Mouse (Mus musculus) heart, postnatal 25 days (tissue): ENCODE results near the gene Unc13d. TPM values are rescaled to one million over a fixed set of nuclear protein-coding genes. Genes with fewer than 3 reads are reported as not detected.

Experiments used
- DNase-seq: peaks from one replicate; pipeline ENCODE4 v3.0.0; 2022; ENCODE audit warnings: low spot score
- intact Hi-C: fragments of 180-260 bp; cut with DNase I; formaldehyde crosslinking; loops from one replicate; pipeline ENCODE4 v1.15.1; 2025
- total RNA-seq, 2 experiments: library from RNA; stranded (reverse); gene quantifications; 2 replicates each; pipeline ENCODE4 v1.2.3; 2021

Unc13d gene
- total RNA-seq, 2 experiments from 2014 or later, result 0.75 to 1.0 TPM

DNA sequence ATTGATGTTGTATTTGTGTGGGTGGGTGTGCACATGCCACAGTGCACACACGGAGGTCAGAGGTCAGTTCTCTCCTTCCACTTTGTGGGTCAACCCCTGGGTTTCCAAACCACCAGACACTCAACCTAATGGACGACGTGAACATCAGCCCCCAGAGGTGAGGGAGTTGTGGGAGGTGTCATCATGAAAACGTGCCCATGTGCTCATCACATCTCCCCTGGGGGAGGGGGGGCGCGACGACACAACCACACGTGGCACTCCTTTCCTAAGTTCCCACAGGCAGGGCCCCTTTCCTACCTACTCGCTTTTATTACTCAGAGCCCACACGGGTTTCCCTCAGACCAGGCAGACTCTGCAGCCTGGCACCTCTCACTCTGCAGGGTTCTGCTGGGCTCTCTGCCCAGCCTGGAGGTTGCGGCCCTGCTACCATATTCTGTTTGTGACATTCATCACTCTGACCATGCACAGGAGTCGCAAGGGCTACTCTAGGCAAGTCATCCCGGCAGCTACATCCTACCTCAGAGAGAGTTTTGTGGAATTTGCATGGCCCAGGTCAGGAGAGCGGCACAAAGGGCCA, 5.4 kb upstream of the Unc13d start:
- intact Hi-C loops, result loop anchor here (5.0 kb wide), 1 partner anchor 41 kb away; no protein-coding TSS in a partner anchor
- DNase-seq, result no peak

- intact Hi-C loops, result loop anchor here (5.0 kb wide), 1 partner anchor 39 kb away; no protein-coding TSS in a partner anchor
- DNase-seq, result no peak
Observed at GRCm38 (mm10) chr11:116081081-116081480, 3.3 kb upstream of the Unc13d start.

DNA sequence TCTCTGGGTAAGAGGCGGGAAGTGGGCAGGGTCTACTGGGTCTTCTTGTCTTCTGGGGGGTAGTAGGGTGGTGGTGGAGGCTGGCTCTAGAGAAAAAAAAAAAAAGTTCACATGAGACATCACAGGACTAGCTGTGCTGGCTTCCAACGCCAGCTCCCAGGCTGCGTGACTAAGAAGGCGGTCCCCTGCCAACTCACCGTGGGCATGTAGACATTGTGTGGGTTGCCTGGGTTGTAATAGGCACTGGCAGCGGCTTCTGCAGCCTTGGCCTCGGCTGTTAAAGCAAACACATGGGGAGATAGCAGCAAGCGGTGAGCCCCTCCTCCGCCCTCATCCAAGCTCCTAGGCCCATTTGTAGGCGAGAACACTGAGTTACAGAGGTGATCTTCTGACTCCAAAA, 1.8 kb upstream of the Unc13d start:
- no peak for DNase-seq
- intact Hi-C loops, result loop anchor here (5.0 kb wide), 1 partner anchor 47 kb away; the partner anchor contains the start of gene Unk

DNA sequence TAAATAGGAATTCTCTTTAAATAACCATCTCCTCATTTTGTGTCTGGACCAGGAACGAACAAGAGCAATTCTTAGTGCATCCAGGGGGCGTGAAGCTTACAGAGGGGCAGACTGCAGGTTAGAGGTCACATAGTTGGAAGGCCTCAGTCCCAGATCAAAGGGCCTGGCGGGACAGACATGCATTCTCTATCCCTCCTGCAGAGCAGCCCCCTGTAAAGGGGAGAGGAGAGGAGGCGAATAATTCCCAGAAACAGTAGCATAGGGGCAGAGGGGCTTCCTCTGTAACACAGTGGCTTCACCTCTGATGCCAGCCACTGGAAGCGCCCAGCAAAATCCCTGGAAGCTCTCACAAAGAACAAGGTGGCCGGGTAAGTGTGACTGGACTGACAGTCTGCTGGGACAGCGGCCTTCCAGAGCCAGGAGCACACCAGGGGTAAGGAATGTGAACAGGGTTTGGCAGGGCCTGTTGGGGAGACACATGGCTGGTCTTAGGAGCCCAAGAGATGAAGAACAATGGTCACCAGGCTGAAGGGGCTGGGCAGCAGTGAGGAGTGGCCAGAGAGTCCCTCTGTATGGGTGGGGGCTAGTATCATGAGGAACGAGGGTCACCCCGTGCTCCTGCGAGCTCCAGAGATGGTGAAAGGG, 1.0 kb upstream of the Unc13d start:
- DNase-seq, result no peak
- intact Hi-C loops, result loop anchor here (5.0 kb wide), 1 partner anchor 46 kb away; the partner anchor contains the start of gene Unk

DNA sequence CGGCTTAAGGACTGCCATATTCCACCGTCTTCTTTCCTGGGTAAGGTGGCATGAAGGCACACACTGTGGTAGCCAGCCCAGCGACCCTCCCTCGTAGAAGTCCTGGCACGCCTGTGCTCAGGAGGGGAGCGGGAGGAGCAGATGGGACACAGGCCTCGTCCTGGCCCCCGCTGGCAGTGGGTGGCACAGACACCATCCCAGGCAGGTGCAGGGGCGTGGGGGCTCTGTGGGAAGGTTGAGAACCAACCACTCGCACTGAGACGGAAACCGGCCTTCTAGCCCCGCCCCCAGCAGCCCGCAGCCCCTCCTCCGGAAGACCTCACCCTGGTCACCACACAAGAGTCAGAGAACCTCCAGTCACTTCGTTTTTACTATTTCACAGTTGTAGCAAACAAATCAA, 460 bp upstream of the Unc13d start:
- intact Hi-C loops, result loop anchor here (5.0 kb wide), 1 partner anchor 46 kb away; the partner anchor contains the start of gene Unk
- no peak for DNase-seq

GRCm38 (mm10) chr11:116076836-116077235, 925 bp downstream of the Unc13d start:
- DNase-seq, result no peak
- intact Hi-C loops, result loop anchor here (5.0 kb wide), 1 partner anchor 45 kb away; the partner anchor contains the start of gene Unk

DNA sequence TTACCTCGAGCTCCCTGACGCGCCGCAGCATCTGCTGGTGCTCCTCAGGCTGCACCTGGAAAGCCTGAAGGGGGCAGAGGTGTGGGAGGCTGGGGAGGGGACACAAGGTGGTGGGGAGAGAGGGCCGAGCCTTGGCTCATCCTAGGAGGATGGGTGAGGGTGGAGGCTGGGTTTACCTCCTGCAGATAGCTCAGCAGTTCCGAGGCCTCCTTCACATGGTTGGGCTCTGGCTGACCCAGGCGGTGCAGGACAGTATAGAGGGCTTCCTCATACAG, 1.6 kb downstream of the Unc13d start:
- intact Hi-C loops, result loop anchor here (5.0 kb wide), 1 partner anchor 44 kb away; the partner anchor contains the start of gene Unk
- no peak for DNase-seq

- DNase-seq, result no peak
- intact Hi-C loops, result loop anchor here (5.0 kb wide), 1 partner anchor 43 kb away; the partner anchor contains the start of gene Unk
Observed at GRCm38 (mm10) chr11:116075539-116076265, 2.1 kb downstream of the Unc13d start.

DNA sequence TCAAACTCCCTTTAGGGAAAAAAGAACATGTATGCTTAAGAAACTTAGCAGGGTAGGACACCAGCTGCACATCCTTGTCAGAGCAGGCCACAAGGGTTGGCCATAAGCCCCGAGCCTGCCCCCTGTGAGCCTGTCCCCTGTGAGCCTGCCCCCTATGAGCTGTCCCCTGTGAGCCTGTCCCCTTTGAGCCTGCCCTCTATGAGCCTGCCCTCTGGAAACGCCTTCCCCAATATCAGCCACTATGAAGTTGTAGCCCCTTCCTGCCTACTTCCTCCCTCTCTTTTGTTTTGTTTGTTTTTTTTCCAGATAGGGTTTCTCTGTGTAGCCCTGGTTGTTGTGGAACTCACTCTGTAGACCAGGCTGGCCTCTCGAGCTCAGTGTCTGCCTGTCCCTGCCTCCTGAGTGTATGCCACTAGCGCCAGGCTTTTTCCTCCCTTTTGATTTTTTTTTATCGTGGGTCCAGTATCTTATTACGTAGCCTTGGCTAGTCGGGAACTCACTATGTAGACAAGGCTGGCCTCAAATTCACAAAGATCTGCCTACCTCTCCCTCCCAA, 3.2 kb downstream of the Unc13d start:
- no peak for DNase-seq
- intact Hi-C loops, result no loop called here

GRCm38 (mm10) chr11:116072608-116073007, 5.2 kb downstream of the Unc13d start:
- DNase-seq, result no peak
- intact Hi-C loops, result no loop called here

- DNase-seq, result no peak
Observed at GRCm38 (mm10) chr11:116071510-116071909, 6.3 kb downstream of the Unc13d start.

GRCm38 (mm10) chr11:116065345-116065744, 12.4 kb downstream of the Unc13d start:
- intact Hi-C loops, result no loop called here
- DNase-seq, result no peak

More at GRCm38 (mm10) chr11:116071510-116071909, 6.3 kb downstream of the Unc13d start:
- intact Hi-C loops, result no loop called here

DNA sequence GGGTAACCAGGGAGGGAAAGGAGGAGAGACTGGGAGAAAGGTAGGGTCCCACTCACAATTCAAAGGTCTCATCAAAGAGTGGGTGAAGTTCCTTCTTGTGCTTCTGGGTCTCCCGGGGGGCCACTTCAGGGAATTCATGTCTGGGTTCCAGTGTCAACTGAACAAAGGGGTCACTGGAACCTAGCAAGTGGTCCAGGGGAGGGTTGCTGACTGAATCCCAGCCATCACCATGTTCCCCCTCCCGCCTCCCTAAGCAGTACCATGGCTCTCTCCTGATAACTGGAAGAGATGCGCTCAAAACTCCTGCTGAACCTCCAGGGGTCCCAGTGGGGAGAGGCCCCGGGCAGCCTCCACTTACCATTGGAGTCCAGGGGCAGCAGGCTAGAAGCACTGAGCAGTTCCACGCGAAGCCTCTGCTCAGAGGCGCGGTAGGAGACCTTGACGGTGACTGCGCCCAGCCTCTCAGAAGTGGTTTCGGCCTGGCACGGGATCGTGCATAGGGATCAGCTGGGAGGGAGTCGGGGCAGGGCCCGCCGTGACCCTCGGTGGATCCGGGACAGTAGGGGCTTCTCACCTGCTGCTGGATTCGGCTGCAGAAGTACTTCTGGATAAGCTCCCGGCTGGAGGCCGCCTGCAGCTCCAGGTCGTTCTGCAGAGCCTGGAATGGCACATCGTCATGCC, 13.4 kb downstream of the Unc13d start:
- intact Hi-C loops, result no loop called here
- DNase-seq, result no peak

- intact Hi-C loops, result no loop called here
- no peak for DNase-seq
Observed at GRCm38 (mm10) chr11:116063562-116063961, 14.2 kb downstream of the Unc13d start.

- intact Hi-C loops, result no loop called here
- no peak for DNase-seq
Observed at GRCm38 (mm10) chr11:116062521-116062920, 15.2 kb downstream of the Unc13d start.

- intact Hi-C loops, result no loop called here
- DNase-seq, result no peak
Observed at GRCm38 (mm10) chr11:116061641-116062415, 15.9 kb downstream of the Unc13d start.

GRCm38 (mm10) chr11:116060596-116060995, 17.2 kb downstream of the Unc13d start:
- intact Hi-C loops, result no loop called here
- DNase-seq, result no peak

DNA sequence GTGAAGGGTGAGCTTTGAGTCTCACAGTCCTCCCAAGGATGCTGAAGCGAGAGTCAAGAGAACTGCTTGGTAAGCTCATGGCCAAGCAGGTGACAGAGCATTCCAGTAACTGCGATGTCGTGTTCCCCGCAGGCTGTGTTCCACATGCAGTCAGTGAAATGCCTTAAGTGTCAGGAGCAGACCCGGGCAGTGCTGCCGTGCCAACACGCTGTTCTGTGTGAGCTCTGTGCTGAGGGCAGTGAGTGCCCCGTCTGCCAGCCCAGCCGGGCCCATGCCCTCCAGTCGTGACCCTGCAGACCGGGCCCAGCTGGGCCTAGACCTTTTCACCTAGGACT, 18.1 kb downstream of the Unc13d start:
- no peak for DNase-seq
- intact Hi-C loops, result no loop called here

DNA sequence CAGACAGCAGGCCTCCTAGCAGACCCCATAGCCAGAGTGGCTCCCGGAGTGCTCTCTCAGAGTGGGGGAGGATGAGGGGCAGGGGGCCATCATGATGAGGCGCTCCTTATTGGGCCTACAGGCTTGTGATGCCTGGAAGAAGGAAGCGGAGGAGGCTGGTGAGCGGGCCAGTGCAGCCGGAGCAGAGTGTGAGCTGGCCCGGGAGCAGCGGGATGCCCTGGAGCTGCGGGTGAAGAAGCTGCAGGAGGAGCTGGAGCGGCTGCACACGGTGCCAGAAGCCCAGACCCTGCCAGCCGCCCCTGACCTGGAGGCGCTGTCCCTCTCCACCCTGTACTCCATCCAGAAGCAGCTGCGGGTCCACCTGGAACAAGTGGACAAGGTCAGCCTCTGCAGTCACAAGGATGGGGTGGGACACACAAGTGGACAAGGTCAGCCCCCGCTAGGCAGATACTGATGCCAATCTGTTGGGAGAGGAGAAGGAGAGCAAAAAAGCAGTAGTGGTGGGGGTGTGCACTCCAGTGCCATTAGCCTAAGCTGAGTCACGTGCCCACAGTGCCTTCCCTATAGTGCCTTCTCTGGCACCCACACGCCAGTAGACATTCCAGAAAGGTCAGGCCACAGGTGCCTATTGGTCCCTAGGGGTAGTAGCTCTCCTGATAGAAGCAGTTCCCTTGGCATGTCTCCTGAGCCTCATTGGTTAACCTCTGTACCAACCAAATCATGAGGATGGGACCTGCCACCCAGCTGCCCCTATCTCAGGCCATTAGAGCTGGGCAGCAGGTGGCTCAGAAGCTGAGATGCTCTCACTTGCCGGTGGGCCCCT, 18.7 kb downstream of the Unc13d start:
- intact Hi-C loops, result no loop called here
- no peak for DNase-seq
